Mouse (Mus musculus): Measurements from ENCODE around the gene App.

App gene

DNA sequence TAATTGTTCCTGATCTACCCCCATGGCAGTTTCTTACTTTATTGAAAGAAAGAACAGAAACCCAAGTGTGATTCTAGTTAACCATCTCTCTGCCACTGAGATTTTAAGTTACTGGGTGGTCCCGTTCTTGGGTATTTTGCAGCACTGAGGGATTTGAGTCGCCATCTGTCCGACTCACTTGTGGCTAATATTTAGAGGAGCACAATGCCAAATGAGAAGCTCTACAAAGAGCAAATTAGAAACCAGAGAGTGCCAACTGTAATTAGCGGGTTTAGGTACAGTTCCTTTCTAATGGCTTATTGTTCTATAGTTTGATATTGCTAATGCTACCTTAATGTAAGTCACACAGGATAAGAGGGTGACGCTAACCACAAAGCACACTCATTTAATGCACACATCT, 161.4 kb downstream of the App start:
- no peak for DNase-seq

DNA sequence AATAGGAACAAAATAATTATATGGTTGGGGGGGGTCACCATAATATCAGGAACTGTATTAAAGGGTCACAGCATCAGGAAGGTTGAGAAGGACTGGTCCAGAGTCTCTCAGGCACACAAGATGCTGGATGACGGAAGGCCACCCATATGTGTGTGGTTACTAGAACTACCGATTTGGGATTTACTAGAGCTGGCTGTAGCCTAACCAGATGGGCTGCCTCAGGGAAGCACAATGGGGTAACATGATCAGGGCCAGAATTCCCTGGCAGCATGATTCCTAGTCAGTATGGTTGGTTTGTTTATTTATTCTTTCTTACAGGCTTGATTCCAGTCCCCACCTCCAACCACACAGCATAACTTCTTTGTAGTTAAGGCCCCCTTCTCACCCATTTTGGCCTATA, 162.9 kb downstream of the App start:
- peak; percentile 49 for DNase-seq

DNA sequence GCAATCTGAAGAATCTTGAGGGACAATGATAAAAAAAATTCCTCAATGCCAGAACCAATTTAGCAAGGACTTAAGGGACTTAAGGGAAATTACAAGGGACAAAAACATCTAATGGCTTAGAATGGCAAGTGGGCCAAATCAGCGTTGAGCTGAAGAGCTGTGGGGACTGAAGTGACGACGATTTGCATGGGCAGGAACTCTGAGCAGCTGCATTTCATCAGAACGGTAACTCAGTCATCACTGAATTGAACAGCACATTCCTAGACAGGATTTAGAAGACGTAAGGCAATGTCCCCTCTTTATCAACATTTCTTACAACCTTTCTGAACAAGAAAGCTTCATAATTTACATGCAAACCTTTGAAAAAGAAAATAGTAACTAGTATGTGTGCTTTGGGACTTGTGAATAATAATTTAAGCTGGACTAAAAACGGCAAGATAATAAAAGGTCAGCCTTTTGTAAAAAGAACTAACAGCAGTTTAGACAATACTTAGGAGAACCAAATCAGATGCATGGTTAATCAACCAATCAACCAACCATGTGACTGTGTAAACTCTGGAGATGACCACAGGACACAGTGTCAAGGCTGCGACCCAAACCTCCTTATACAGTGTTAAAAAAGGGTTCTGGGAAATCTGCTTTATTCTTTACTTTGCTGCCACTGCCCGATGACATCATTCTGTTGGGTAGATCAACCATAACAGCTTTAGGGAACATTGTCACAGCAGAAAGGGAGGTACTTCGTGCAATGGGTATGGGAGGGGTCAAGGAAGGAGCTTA, 164.5 kb downstream of the App start:
- DNase-seq = no peak

DNA sequence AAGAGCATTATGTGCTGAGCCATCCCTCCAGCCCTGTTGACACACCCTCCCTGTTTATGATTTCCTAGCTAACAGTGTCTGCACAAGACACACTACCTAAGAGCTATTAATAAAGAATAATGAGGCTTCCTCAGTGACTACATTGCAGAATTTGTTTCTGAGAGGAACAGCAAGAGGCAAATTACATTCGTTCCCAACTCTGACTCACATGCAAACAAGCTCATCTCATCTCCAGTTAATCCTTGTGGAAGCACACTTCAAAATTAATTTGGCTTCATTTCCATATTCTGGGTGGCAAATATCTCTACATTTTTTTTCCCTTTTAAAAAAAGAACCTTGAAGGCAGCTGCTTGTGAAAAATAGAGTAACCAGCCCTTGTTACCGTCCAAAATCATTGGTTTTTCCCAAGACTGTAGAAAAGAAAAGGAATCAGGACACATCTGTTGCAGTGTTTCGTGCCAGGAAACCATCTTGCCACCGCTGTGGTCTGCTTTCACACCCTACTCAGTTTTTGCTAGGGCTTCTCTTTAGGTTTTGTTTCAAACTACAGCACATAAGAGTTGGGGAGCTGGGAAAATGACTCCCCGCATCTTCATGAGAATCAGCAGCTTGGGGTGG, 171.5 kb downstream of the App start:
- DNase-seq = peak; percentile 41

DNA sequence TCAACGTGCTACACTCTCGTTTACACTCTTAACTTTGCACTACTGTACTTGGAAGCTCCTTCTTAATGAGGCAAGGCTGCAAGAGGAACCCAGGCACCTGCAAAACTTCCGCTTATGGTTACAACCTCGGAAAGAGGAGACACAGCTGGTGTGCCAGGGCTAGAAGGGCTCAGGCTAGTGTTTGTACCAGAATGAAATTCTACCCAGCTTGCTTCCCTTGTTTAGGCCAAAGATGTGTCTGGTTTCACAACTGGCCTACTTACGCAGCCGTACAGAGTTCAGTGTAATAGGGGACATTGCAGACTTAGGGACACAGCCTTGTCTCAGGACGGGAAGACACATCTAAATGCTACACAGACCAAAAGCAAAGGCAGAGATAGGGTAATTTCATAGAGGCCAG, 173.3 kb downstream of the App start:
- DNase-seq = no peak

DNA sequence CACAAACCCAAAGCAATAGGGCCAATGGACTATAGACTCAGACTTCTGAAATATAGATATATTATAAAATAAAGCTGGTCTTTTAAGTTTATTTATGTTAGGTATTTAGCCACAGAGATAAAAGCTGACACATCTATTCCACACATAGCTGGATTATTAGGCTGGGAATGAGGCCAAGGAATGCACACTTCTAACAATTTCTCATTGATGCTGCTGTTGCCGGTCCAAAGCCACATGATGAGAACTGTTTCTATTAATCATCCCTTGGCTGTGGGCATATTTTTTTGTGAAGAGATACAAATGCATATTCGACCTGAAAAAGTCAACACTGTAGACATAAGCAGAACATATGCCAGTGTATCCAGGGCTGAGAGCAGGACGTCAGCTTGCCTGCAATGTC, 176.0 kb downstream of the App start:
- no peak for DNase-seq

DNA sequence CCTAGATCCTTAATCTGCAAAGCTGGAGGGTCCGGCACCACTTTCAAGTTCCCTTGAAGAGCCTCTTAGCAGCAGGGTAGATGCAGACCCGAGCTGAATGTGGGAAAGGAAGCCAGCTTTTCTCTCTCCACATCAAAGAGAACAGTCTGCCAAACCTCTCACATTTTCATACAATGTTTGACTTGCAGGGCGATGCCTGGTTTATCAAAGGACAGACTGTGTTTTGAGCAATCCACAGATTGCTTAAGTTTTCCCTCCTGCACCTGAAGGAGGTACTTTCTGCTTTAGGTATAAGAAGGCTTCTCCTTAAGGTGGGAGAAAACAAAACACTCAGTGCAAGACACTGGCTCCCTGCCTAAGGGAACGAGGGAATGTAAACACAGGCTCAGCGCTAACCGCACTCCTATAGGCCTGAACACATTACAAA, 178.1 kb downstream of the App start:
- no peak for DNase-seq

DNA sequence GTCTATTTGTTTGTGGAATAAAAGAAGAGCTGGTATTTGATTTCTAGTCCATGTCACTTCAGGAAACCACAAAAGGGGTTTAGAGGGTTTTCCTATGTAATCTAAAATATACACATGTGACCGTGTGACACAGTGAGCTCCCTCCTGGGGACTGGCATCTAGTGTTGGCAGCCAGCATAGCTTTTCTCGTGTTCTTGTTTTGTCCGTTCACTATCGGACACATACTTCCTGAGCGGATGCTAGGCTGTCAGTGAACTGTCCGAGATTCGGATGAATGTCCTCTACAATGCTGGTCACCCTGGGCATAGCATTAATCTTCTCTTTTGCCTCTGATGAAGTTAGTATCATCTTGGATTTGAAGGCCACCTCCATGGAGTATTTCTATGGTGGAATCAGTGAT, 180.7 kb downstream of the App start:
- no peak for DNase-seq

DNA sequence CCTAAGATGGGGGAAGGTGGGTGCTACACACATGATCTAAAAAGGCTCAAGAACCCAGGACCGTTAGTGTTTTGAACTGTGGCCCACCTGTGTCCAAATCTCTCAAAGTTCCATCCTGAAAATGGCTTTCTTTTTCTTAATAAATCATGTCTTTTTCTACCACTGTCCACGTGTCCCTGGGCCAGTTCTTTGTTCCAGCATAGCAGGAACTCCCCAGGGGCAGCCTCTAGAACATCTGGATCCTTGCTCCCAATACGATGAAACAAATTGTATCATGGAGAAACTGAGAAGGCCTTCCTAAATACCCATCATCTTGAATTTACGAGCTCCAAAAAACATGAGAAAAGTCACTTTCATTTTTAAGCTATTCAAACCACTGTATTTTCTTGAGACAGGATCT, 182.6 kb downstream of the App start:
- DNase-seq = no peak

DNA sequence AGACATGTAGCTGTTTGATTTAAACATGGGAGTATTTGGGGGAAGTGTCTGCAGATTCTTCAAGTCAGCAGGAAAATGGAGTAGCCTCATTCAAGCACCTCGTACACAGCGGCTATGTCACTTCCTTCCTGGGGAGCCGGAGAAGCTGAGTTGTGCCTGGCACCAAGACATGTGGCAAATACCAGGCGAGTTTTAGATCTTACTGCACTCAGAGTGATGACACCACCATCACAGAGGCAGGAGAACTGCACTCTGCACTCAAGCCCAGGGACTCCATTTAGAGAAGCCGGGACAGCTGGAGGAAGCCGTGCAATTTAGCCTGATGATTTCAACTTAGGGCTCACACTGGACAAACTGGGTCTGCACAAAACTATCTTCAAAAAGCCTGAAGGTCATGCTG, 183.6 kb downstream of the App start:
- no peak for DNase-seq

DNA sequence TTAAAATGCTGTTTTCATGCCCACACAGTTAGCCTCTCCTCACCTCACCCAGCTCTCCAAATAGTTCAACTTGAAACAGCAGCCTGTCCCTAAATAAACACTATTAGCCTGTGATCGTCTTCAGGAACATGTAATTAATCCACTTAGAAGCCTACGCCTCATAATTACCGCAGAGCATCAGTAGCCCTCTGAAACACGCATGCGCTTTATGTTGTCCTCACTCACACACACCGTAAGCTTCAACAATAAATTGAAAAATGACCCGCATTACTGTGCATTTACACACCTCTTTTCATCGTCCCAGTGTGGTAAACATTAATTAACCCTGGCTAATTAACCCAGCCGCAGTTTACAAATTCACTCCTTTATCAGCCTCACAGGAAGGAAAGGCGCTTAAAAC, 184.1 kb downstream of the App start:
- DNase-seq = no peak

DNA sequence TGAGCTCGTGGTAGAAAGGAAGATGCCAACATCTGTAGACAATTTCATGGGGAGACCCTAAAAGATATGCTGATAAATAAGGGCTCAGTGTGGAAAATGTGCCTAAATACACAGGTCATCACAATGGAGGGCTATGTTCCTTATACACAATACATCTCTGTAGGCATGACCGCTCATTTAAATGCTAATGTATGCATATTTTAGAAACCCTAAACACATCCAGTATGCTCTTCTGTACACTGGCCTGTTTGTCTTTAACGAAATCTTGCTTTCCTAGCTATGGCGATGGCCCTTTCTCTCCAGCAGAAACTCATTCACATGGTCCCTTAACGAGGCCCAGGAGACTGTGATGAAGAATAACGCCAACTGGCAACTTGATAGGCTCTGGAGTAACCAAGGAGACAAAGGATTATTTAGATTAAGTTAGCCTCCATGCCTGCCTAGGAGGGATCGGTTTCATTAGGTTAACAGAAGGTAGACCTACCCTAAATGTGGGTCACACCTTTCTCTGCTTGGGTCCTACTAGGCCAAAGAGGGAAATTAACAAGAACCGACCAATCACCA, 185.8 kb downstream of the App start:
- DNase-seq = no peak

DNA sequence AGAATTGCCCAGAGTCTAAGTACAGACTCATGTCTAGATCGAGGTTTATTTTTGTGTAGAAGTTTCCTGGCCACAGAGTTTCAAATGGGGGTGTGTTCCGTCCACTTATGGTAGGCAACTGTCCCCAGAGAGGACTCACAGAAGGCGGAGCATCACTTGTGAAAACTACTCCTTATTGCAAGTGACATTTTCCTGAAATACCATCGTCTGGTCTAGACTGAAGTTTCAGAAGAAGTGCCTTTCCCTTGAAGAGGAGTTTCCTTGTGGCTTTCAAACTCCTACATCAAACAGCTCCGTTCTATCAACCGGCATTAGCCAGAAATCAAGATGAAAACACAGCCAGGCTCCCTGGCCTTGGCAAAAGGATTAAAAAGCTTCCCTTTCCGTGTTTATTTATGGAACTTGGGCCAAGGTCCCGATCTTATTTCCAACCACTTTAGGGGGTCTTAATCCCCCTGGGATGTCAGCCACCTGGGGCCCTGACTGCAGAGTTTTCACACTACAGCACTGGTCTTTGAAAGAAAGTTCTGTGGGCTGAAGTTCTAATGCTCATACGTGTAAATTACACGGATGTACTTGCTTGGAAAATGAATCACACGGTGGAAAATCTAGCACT, 187.4 kb downstream of the App start:
- no peak for DNase-seq

DNA sequence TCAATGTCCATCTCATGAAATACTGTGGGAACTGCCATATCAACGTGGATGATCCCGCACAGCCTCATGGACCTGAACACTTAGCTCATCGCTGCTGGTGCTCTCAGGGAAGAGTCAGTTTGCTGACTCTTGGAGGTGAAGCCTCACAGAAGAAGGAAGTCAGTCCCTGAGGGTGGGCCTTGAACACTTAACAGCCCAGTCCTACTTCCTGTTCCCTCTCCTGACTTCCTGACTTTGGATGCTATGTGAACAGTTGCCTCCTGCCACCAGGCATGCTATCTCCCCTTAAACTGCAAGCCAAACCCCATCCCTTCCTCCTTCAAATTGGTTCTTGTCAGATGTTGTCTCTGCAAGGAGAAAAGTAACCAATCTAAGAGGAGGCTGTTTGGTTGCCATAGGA, 188.2 kb downstream of the App start:
- DNase-seq = no peak

DNA sequence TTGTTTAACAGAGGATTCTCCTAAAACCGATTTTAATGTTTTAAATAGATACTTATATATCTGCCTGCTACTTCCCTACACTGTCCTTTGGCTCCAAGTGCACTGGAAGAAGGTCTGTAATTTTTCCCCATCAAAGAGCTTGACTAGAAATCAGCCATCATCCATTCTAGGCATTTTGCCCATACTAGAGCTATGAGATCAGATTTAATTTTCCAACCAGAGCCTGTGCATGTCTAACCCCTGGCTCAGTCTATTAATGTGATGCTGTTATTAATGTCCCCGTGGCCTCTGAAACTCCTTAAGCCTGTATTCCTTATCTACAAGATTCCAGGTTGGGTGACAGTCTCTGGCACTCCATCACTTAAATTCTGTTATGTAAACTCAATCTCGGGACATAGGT, 190.1 kb downstream of the App start:
- no peak for DNase-seq

DNA sequence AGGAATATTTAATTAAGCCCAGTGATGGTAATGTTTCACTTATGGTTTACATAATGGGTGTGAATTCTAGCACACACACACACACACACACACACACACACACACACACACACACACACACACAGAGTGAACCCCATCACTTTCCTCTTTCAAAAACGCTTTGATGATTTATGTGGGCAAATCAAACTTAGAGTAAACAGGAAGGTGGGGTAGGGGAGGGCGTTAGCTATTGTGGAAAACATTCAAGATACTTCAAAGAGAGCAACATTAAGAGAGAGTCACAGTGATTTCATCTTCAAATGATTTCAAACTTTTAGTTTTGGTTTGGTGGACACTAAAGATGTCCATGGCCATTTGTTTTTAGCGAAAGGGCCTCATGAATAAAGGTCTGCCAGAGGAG, 191.0 kb downstream of the App start:
- DNase-seq = no peak

DNA sequence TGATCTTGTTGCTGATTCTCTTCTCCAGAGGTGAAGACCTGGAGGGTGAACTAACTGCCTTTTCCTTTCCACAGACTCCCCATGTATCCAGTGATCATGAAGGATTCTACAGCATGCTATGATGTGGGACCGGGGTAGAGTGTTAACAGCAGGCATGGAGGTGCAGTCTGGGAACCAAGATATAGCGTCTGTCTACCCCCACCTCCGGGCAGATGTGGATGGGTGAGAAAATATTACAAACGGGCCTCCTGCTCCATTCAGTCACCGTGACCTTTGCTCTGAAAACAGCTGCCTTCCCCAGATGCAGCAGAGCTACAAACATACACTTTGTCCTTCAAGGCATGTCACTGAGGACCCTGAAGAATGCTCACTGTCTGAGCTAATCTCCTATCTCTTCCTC, 195.0 kb downstream of the App start:
- DNase-seq = no peak

DNA sequence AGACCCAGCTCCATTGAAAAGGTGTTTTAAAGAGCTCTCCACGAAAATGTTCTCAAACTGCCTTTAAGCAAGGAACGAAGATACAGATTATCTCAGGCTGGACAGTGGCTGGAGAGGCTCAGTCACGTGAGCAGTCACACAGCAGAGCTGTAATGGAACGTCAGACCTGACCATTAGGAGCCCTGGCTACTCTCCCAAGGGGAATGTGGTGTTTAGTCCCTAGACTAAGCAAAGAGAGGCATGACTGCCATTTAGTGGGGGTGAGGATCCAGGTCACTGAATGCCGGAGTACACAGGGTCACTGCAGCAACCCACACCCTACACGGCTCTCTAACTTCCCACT, 199.4 kb downstream of the App start:
- DNase-seq = no peak

DNA sequence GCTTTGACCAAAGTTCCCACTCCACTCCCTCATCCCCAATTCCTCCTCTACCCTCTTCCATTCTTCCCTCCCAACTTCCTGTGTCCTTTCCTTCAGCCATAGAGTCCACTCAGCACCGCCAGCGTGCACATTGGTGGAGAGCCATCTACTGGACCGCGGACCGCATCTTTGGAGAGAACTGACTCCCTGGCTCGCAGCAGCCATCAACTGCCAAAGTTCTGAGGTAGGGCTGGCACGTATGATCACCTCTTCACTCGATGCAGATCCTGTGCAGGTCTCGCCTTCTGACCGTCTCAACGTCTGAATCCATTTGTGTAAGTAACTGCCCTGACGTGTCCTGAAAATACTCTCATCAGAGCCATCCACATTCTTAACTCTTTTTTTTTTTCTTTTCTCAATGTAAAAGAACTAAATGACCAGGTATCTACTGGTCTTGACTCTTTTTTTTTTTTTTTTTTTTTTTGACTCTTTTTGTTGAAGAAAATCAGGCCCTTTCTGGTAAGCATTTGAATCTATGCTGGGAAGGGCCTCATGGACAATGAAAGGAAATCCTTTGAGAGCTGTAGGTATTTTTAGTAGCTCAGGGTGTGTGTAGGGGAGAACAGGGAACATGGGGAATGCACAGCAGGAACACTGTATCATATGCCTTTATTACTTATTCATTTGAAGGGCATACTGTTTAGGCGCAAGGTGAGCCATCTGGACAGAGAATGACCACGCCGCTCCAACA, 200.0 kb downstream of the App start:
- no peak for DNase-seq

DNA sequence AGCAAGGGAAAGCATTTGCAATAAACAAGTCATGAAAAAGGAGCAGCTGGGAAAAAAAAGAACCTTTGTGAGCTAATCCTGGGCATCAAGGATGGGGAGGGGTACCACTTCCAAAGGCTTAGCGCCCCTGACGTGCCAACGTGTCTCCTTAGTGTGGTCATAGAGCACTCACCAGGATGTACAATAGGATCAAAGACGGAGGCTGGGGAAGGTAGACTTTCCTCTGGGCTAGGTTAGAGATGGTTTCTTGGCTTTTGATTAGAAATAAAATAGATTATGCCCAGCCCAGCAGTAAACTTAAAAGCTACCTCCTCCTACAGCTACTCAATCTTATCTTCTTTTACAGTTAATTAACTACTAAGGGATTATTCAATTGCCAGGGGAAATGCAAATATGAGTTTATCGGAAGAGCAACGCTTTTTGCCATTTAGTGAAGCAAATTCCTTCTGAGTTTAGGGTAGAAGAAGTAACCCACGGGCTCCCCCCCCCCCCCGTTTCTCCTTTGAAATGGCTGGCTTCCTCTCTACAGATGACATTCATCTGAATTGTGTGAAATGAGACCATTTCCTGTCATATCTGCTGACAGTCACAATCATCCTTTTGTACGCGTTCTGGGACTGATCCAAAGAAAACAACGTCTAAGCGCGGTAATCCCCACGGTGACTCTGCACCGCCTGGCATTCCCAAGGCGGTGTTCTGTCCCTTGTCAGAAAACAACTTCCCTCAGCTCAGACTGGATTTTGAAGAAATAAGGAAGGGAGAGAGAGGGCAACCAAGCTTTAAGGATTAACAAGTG, 201.8 kb downstream of the App start:
- no peak for DNase-seq

DNA sequence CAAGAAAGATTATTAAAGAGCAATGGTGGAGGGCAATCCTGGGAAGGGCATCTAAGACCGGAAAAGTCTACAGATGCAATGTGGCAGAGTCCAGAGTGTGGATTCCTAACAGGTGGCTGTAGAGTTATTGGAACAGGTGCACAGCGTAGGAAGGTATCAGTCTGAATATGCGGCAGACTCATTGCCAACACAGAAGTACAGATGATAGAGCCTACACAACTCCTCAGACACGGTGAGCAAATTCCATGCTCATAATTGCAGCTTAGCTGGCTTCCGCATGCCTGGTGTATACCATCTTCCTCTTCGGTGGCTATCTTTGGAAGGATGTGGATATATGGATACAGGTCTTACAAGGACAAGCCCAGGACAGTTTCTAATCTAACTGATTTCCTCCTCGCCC, 204.5 kb downstream of the App start:
- no peak for DNase-seq

DNA sequence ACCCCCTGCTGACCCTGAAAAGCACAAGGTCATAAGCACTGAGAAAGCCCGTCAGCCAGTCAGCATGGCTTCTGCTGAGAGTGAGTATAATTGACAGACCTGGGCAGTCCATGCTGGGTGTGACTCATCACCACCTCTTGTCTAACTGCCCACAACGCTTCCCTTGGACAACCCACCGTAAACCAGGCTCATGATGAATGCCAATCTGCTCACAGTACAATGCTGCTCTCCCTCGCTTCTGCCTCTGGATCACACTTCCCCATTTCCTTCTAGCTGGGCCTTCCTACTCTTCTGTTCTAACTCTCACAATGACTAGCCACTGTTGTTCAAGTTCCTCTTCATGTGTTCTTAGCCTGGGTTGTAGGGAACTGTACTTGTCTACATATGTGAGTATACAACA, 206.6 kb downstream of the App start:
- DNase-seq = peak; percentile 16

DNA sequence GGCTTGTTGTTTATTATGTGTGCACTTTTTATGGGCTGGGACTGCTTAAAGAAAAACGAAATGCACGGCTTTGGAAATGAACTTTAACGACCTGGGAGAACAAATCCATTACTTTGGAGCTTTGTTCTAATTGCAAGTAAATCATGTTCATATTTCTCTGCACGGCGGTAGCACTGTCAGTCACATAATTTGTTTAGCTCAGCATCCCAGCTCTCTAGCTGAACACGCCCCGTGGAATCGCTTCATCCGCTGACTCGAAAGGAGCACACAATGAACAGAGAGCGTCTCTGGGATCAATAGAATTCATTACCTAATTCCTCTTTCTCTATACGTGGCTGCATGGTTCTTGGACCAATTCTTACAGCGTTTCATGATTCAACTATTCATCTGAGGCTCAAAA, 207.5 kb downstream of the App start:
- no peak for DNase-seq
